Mouse (Mus musculus): ENCODE measurements around the gene Gm44973.
"Not testable (repeated sequence)": the region's sequence is repeated elsewhere in the genome, so short reads cannot be mapped to it uniquely, and the experiment has no call there.

Gene Gm44973

GRCm38 (mm10) chr7:5015118-5016001 lies at the start of gene Gm44973:
Gm44973 (plus strand) TSS chr7:5015496.
- DNase-seq (ENCODE audit: low read depth, low spot score) = peak; percentile 98

DNA sequence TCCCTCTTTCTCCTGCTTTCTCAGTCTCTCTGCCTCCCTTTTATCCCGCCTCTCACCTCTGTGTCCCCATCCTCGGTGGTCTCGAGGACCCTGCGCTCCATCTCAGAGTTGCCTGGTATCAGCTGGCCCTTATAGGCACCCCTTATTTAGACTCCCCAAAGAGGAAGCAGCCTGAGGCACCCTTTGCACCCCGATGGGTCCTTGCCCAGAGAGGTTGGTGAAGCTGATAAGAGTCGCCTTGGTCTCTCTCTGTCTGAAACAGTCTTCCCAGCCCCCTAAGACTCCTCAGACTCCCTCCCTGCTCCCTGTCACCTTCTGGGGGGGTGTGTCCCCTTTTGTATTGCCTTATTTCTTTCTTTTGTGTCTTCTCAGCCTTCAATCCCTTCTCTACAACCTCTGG lies 44.2 kb upstream of the Gm44973 start, which contains the start of gene Sbk3:
Gene Sbk3, minus strand, starts transcription at position 101 of the 400 bp plus-strand sequence.
- no peak for DNase-seq (ENCODE audit: low read depth, low spot score)

DNA sequence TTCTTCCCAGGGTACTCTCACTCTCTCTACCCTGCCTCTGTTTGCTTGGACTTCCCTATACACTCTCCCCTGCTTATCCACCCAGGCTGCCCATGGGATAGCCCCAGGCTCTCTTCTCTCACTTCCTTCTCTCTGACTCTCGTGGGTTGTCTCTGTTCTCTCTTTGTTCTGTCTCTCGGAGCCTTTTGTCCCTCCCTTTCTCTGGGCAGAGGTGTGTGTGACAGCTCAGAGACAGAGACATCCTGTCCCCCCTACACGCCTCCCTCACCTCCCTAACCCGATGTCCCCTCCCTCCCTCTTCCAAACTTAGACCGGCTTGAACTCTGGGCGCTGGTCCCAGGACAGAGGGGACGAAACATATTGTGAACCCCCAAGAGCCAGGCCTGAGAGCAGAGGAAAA lies 43.6 kb upstream of the Gm44973 start:
- no peak for DNase-seq (ENCODE audit: low read depth, low spot score)

GRCm38 (mm10) chr7:4972321-4973047 lies 42.8 kb upstream of the Gm44973 start:
- peak; percentile 37 for DNase-seq (ENCODE audit: low read depth, low spot score)

DNA sequence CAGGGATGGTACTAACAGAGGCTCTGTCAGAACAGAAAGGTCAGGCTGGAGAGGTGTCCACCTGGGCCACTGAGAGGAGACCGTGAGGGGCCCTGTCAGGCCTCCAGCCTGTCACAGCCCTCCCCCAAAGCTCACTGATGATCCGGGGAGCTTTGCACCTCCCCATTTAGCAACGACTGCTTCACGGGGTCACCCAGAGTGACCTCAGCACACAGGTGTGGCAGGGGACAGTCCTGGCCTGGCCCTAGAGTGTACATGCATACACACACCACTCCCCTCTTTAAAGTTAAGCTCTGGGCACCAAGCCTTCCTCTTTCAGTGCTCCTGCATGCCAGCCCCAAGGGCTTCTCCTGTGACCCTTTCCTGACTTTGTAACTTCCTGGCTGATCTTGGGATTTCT lies 39.8 kb upstream of the Gm44973 start:
- DNase-seq (ENCODE audit: low read depth, low spot score) = no peak

GRCm38 (mm10) chr7:4976832-4977231 lies 38.5 kb upstream of the Gm44973 start:
- DNase-seq (ENCODE audit: low read depth, low spot score) = no peak

GRCm38 (mm10) chr7:4988250-4988649 lies 27.0 kb upstream of the Gm44973 start:
- DNase-seq (ENCODE audit: low read depth, low spot score) = no peak

DNA sequence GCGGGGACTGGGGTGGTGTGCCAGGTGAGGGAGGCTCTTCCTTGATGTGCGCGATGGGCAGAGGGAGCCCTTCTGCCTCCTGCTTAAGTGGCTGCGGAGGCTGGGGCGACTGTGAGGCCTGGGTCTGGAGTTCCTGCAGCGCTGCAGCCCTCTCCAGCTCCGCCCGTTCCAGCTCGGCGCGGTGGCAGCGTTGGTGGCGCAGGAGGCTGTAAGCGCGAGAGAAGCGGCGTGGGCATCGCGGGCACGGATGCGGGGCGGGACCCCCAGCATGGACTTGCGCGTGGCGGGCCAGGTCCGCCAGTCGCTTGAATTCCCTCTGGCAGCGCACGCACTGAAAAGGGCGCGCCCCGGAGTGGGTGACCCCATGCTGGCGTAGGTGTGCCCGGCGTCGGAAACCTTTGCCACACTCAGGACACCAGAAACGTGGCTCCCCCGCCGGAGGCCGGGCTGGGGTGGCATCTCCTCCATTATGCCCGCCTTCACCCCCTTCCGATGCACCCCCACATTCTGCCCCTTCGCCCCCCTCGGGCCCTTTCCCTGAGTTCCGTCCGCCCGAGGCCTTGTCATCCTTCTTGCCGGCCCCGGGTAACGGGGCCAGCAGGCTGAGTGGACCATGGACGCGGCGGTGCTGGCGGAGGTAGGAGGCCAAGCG lies 21.8 kb upstream of the Gm44973 start:
- peak; percentile 26 for DNase-seq (ENCODE audit: low read depth, low spot score)

GRCm38 (mm10) chr7:4993999-4994788 lies 21.1 kb upstream of the Gm44973 start:
- peak; percentile 27 for DNase-seq (ENCODE audit: low read depth, low spot score)

GRCm38 (mm10) chr7:4995268-4996002 lies 19.9 kb upstream of the Gm44973 start:
- DNase-seq (ENCODE audit: low read depth, low spot score) = no peak

DNA sequence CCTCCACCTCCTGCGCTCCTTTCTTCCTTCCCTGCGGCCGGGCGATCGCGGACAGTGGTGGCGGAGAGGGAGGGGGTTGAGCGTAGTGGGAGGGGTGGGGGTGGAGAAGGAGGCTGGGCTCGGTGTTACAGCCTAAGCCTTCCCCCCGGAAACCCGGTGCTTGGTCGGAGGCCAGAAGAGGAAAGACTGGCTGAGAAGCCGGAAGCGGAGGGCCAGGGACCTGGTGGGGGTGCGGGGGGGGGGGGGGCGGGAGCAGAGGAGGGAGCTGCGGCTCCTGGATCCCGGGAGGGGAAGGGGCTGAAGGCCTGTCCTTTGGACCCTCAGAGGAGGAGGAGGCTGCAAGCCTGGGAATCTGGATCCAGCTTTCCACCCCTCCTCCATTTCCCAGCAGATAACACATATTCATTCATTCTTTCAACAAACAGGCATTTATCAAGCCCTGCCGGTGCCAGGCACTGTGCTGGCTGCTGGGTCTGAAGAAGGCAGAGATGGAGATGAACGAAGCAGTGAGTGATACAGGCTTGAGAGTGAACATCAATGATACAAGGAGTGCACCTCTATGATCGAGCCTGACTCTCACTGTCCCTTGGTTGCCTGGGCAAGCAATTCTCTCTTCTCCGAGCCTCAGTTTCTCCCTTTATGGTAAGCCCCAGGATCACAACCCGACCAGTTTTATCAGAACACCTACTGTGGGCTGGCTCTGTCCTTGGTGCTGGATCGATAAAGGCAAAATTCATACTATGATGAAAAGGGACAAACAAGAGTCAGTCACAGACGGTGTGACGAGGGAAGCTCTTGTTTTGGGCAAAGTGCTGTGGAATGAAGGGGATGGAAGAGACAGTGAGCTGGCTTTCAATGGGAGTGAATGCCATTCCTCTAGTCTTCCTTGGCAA lies 19.0 kb upstream of the Gm44973 start, which contains the start of gene Zfp579:
Gene Zfp579, minus strand, starts transcription at position 156 of the 893 bp plus-strand sequence.
- DNase-seq (ENCODE audit: low read depth, low spot score) = peak; percentile 98

DNA sequence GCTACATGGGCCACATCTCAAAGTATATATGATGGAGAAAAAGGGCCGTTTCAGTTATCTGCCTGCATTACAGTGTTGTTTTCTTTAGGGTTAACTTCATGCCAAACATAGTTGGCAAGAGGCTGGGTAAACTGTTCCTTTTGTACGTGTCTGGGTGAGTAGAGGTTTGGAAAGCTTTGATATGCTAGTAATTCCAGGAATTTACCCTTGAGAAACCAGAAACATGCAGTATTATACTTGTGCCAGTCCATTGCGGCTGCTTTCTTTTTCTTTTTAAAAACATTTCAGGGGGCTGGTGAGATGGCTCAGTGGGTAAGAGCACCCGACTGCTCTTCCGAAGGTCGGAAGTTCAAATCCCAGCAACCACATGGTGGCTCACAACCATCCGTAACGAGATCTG lies 18.4 kb upstream of the Gm44973 start:
- DNase-seq (ENCODE audit: low read depth, low spot score) = no peak

- DNase-seq (ENCODE audit: low read depth, low spot score) = peak; percentile 48
Observed at GRCm38 (mm10) chr7:4999876-5000275, 15.4 kb upstream of the Gm44973 start.

DNA sequence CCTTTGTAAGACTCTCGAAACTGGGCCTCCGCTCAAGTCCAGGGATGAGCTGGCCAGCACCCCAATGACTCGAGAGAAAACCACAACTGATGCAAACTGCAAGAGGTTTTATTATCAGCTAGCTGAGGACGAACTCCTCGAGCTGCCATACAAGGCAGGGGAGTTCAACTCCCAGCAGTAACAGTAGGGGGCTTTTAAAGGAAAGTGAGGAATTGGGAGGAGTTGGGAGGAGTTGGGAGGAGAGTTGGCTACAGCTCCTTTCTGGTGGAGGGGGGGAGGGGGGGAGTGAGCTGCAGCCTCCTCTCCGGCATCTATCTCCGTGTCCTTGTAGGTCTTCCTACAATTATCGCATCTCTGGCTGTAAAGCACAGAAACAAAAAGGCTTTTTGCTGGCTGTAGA lies 12.4 kb upstream of the Gm44973 start:
- not testable (repeated sequence) for DNase-seq (ENCODE audit: low read depth, low spot score)

- no peak for DNase-seq (ENCODE audit: low read depth, low spot score)
Observed at GRCm38 (mm10) chr7:5008229-5008628, 7.1 kb upstream of the Gm44973 start.

- no peak for DNase-seq (ENCODE audit: low read depth, low spot score)
Observed at GRCm38 (mm10) chr7:5012681-5013513, 2.4 kb upstream of the Gm44973 start.

DNA sequence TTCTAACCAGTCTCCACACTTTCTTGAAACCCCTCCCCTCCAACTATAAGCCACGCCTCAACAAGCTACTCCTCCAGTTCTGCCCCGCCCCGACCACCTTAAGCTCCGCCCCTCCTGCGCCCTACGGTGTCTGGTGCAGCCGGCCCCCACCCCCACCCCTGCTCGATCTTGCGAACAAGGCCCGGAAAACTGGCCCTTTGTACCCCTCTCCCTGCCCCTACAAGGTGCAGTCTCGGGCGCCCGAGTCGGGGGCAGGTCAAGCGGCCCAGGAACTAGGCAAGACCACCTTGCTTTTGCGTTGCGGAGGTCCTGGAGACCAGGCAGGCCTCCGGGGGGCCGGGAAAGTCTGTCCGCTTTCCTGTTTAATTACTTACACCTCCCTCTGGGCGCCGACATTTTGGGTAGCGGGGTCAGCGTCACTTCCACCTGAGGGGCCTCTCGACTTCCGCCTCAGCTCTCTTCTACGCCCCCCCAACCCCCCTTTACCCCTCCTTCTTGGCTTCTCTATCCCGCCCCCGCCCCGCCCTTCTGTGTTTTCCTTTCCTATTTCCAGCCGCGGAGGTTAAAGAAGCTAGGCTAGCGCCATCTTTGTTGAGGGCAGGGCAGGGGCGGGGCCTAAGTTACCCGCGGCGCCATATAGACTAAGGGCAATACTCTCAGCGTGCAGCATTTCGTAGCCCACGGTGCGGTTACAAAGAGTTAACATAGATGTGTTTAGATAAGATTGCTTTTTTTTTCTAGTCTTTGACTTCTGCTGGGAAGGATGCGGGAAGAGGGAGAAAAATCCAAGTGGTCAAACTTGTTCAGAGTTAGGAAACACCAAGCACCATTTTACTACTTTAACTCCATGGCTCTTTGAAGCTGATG lies 812 bp upstream of the Gm44973 start, which contains the start of the genes Zfp524 and Fiz1:
Gene Zfp524, plus strand, starts transcription at position 165 of the 867 bp plus-strand sequence.
Gene Fiz1, minus strand, starts transcription at position 447 of the 867 bp plus-strand sequence.
- peak; percentile 99 for DNase-seq (ENCODE audit: low read depth, low spot score)
